Mouse (Mus musculus) left cerebral cortex, adult 18-20 months (tissue): ENCODE results near the gene Saysd1. TPM values are rescaled to one million over a fixed set of nuclear protein-coding genes. Genes with fewer than 3 reads are reported as not detected.
"Not testable (repeated sequence)": the region's sequence is repeated elsewhere in the genome, so short reads cannot be mapped to it uniquely, and the experiment has no call there.

Source experiments
- DNase-seq, 2 experiments: peaks; one replicate each; pipeline ENCODE4 v3.0.0; 2021 to 2022; ENCODE audit warnings: low spot score in 2 of 2, mixed read lengths in 1 of 2
- total RNA-seq, 2 experiments: library from RNA; stranded (reverse); gene quantifications; 2 replicates each; pipeline ENCODE4 v1.2.3; 2021

Gene Saysd1
- total RNA-seq, 2 experiments from 2014 or later = 4.1 to 4.3 TPM

GRCm38 (mm10) chr14:20047291-20047690, 91.0 kb downstream of the Saysd1 start:
- DNase-seq = no peak

- no peak for DNase-seq
These were observed 94.3 kb downstream of the Saysd1 start for GRCm38 (mm10) chr14:20044036-20044435.

- no peak for DNase-seq
These were observed 96.5 kb downstream of the Saysd1 start for GRCm38 (mm10) chr14:20041836-20042235.

DNA sequence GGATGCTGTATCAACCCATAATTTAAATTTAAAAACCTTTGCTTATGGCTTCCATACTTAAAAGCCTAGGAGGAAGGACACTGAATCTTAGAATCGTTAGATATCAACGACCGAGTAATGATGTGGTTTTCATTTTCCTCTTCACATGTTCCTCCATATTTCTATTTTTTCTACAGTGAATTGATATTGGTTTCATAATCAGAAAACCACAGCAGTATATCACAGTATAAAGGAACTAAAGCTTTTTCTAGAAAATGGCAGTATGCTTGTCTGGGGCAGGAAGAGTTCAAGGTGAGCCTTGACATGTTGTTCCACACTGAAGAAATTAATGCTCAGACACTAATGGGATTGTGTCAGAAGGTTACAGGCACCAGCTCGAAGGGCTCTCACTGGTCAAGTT, 97.4 kb downstream of the Saysd1 start:
- no peak for DNase-seq

- no peak for DNase-seq
These were observed 98.5 kb downstream of the Saysd1 start for GRCm38 (mm10) chr14:20039795-20040194.

GRCm38 (mm10) chr14:20032738-20033116, 105.6 kb downstream of the Saysd1 start:
- no peak for DNase-seq

DNA sequence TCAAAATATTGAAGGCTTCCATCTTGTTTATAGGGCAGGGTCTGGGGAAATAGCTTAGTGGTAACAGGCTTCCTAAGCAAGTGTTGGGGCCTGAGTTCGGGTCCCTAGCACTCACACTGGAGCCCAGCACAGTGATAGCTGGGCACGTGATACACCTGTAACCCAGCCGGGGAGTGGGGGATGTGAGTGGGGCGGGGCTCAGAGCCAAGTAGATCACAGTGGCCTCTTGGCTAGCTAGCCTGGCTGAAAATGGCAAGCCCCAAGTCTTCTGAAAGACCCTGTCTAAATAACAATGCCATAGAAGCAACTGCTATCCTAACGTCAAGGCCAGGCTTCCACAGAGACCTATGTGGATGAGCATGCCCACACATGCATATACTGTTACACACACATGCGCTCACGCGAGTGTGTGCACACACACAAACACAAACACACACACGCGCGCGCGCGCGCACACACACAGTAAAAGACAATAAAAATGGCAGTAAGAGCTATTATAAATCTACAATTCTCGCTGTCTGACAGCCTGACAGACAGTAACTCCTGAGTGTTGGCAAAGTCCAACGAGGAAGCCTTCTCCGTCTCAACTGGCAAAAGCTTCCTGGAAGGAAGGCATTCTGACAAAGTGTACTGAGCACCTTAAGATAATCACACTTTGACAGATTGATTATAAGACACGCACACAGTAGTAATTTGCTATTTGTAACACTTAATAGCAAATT, 106.2 kb downstream of the Saysd1 start:
- no peak for DNase-seq

DNA sequence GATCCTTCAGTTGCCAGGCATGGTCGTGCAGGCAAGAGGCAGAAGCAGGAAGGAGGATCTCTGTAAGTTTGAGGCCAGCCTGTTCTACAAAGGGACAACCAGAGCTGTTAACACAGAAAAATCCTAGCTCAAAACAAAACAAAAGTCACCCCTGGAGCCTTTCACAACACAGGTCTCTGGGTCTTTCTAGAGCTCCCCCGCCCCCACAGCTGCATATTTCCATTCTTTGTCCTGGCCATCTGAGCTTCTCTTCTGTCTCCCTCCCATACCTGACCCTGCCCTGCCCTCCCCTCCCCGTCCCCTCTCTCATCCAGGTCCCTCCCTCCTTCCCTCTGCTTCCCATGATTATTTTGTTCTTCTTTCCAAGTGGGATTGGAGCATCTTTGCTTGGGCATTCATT, 108.7 kb downstream of the Saysd1 start:
- no peak for DNase-seq

- not testable (repeated sequence) for DNase-seq
These were observed 110.9 kb downstream of the Saysd1 start for GRCm38 (mm10) chr14:20027475-20027874.

Other genes with a start within 250 kb of the Saysd1 start
- 100 to 1,000 TPM; 202 to 212 TPM for gene Gng2, start 160.9 kb downstream of the Saysd1 start, total RNA-seq
- under 1 TPM; 0.21 to 0.37 TPM for gene Kcnk5, start 43.3 kb upstream of the Saysd1 start, total RNA-seq
- not detected for gene Kcnk16, start 130.7 kb upstream of the Saysd1 start, total RNA-seq
- gene Nudt13, start 156.2 kb upstream of the Saysd1 start, total RNA-seq = 10 to 100 TPM; 18.4 to 23.4 TPM
- 10 to 100 TPM; 32.4 to 39.2 TPM for gene Ecd, start 209.6 kb upstream of the Saysd1 start, total RNA-seq
- gene Fam149b, start 209.6 kb upstream of the Saysd1 start, total RNA-seq = 10 to 100 TPM; 41.9 to 51.4 TPM